Mouse (Mus musculus) urinary bladder, postnatal 0 days (tissue): Measurements from ENCODE around the gene Prr30. TPM values are rescaled to one million over a fixed set of nuclear protein-coding genes. Genes with fewer than 3 reads are reported as not detected.

ENCODE experiments used
- polyA plus RNA-seq: library from polyadenylated mRNA; unstranded; fragments of >200 nt; fragmentation: Nextera tagmentation; extraction: Ambion mirVana; gene quantifications from 2 replicates; pipeline ENCODE4 v1.2.1, GENCODE M21; 2015

Gene Prr30
- polyA plus RNA-seq, result not detected in 2 replicates

GRCm38 (mm10) chr14:101200230-101200629 is at the start of gene Prr30:
TSS of gene Prr30 (minus strand) at chr14:101200330.

